In genomic region chr7:118583821-118584220, GRCm38 (mm10) we compare ENCODE assay signal across 9 mouse cellular contexts. TPM values are rescaled to one million over a fixed set of nuclear protein-coding genes. Genes with fewer than 3 reads are reported as not detected.
DNase-seq lines count a peak whose midpoint lies in the region; ATAC-seq and TF ChIP-seq lines count a peak whose summit lies in the region.
"Had no signal": no experiment of that assay in that cellular context is flagged by ENCODE, and none has a peak within 500 bp of the region (broad histone marks: within the 10 kb centered on the region; RNA-seq: fewer than 3 reads in every experiment).

No protein-coding gene starts in this region.

- no peaks in the 10 kb centered on the region for H3K36me3 ChIP-seq in heart, postnatal 0 days (replicated peaks; ENCODE audit: control insufficient read depth, insufficient read depth, low read length)
- no peaks in the 10 kb centered on the region for H3K36me3 ChIP-seq in embryonic facial prominence, embryonic 12.5 days
- no peaks in the 10 kb centered on the region for H3K36me3 ChIP-seq in hindbrain, postnatal 0 days (ENCODE audit: insufficient read depth, low read length)
- H3K36me3 ChIP-seq in midbrain, embryonic 14.5 days (ENCODE audit: control insufficient read depth, insufficient read depth, low read length) = no peaks in the 10 kb centered on the region

- peak overlapping the region; percentile 95 for H3K4me2 ChIP-seq in heart, postnatal 0 days (ENCODE audit: low read depth, low read length)
- H3K4me2 ChIP-seq in embryonic facial prominence, embryonic 12.5 days (replicated peaks) = peak overlapping the region; percentile 87
- peak overlapping the region; percentile 88 for H3K4me2 ChIP-seq in hindbrain, postnatal 0 days (ENCODE audit: low read depth, low read length)
- peak overlapping the region; percentile 83 for H3K4me2 ChIP-seq in midbrain, embryonic 14.5 days (ENCODE audit: low read length)

- no peak for TF ChIP-seq CTCF in heart, postnatal 0 days (IDR thresholded peaks at IDR 0.05; ENCODE audit: low read depth)
- TF ChIP-seq CTCF in hindbrain, postnatal 0 days (IDR thresholded peaks at IDR 0.05; ENCODE audit: low read depth) = no peak

- peaks cover 5% of the 10 kb centered on the region for H3K4me1 ChIP-seq in heart, postnatal 0 days (ENCODE audit: control insufficient read depth, insufficient read depth)
- peaks cover 8% of the 10 kb centered on the region for H3K4me1 ChIP-seq in embryonic facial prominence, embryonic 12.5 days
- H3K4me1 ChIP-seq in hindbrain, postnatal 0 days (ENCODE audit: insufficient read depth, low read length) = peaks cover 8% of the 10 kb centered on the region; the same call in 1 of the 2 replicates
- peaks cover 13% of the 10 kb centered on the region; the same call in 1 of the 2 replicates for H3K4me1 ChIP-seq in midbrain, embryonic 14.5 days (ENCODE audit: control insufficient read depth, insufficient read depth, low read length)

- no peak for ATAC-seq in heart, postnatal 0 days (ENCODE audit: insufficient read depth, low read depth)
- no peak for ATAC-seq in embryonic facial prominence, embryonic 12.5 days (ENCODE audit: insufficient number of reproducible peaks, insufficient read depth, low FRiP score, low TSS enrichment)
- no peak for ATAC-seq in hindbrain, postnatal 0 days
- ATAC-seq in midbrain, embryonic 14.5 days (ENCODE audit: low FRiP score, low TSS enrichment) = no peak

- H3K9ac ChIP-seq in heart, postnatal 0 days (replicated peaks; ENCODE audit: low read depth, low read length) = peak overlapping the region; percentile 64
- H3K9ac ChIP-seq in embryonic facial prominence, embryonic 12.5 days = peak overlapping the region; percentile 77; the same call in 1 of the 2 replicates
- H3K9ac ChIP-seq in hindbrain, postnatal 0 days (replicated peaks; ENCODE audit: low read length) = peak overlapping the region; percentile 80
- peak overlapping the region; percentile 78 for H3K9ac ChIP-seq in midbrain, embryonic 14.5 days (replicated peaks; ENCODE audit: low read length)

- H3K4me3 ChIP-seq in heart, postnatal 0 days (ENCODE audit: low read depth, low read length) = peak overlapping the region; percentile 62
- H3K4me3 ChIP-seq in embryonic facial prominence, embryonic 12.5 days = peak overlapping the region; percentile 66
- peak overlapping the region; percentile 70 for H3K4me3 ChIP-seq in hindbrain, postnatal 0 days (ENCODE audit: low read length)
- H3K4me3 ChIP-seq in midbrain, embryonic 14.5 days (replicated peaks; ENCODE audit: low read depth, low read length) = peak overlapping the region; percentile 65

- no peak overlapping the region for H3K27ac ChIP-seq in heart, postnatal 0 days (ENCODE audit: low read depth)
- no peak overlapping the region for H3K27ac ChIP-seq in embryonic facial prominence, embryonic 12.5 days
- peak overlapping the region; percentile 80; the same call in 1 of the 2 replicates for H3K27ac ChIP-seq in hindbrain, postnatal 0 days
- H3K27ac ChIP-seq in midbrain, embryonic 14.5 days (replicated peaks; ENCODE audit: low read depth, low read length) = no peak overlapping the region

- 22% methylated on average over 7 of the region's 7 CpGs for WGBS in heart, postnatal 0 days
- WGBS in embryonic facial prominence, embryonic 12.5 days = 23% methylated on average over 7 of the region's 7 CpGs
- WGBS in hindbrain, postnatal 0 days = 17% methylated on average over 7 of the region's 7 CpGs
- 20% methylated on average over 7 of the region's 7 CpGs for WGBS in midbrain, embryonic 14.5 days

- H3K27me3 ChIP-seq in heart, postnatal 0 days (ENCODE audit: control insufficient read depth, insufficient read depth, low read length) = 0 out of 2 replicates have a peak, but pooled peaks cover 5% of the 10 kb centered on the region
- H3K27me3 ChIP-seq in embryonic facial prominence, embryonic 12.5 days = no peaks in the 10 kb centered on the region
- no peaks in the 10 kb centered on the region for H3K27me3 ChIP-seq in hindbrain, postnatal 0 days (ENCODE audit: insufficient read depth, low read length)
- no peaks in the 10 kb centered on the region for H3K27me3 ChIP-seq in midbrain, embryonic 14.5 days (ENCODE audit: control insufficient read depth, insufficient read depth, low read length)

- TF ChIP-seq EP300 in heart, postnatal 0 days (IDR thresholded peaks at IDR 0.05; ENCODE audit: low read depth) = no peak

- DNase-seq in heart, postnatal 0 days (ENCODE audit: low spot score) = no peak
- DNase-seq in heart, adult 9 months (ENCODE audit: low spot score in 2 of 2) = no peak
- DNase-seq in hindbrain, postnatal 0 days (ENCODE audit: low spot score) = no peak
- DNase-seq in midbrain, embryonic 14.5 days = no peak
- no peak for DNase-seq in layer of hippocampus, adult 9-10 months (ENCODE audit: low spot score)
- DNase-seq in cerebellum, postnatal 14 days = no peak
- DNase-seq in natural killer cell, adult 2 months (ENCODE audit: low spot score in 2 of 2) = no peak

- H3K9me3 ChIP-seq in heart, postnatal 0 days (replicated peaks; ENCODE audit: control insufficient read depth, low read length) = peaks cover 7% of the 10 kb centered on the region; the same call in 1 of the 2 replicates
- H3K9me3 ChIP-seq in embryonic facial prominence, embryonic 12.5 days = 0 out of 2 replicates have a peak, but pooled peaks cover 6% of the 10 kb centered on the region
- H3K9me3 ChIP-seq in hindbrain, postnatal 0 days (ENCODE audit: low read length) = no peaks in the 10 kb centered on the region
- H3K9me3 ChIP-seq in midbrain, embryonic 14.5 days (ENCODE audit: control insufficient read depth, low read length) = no peaks in the 10 kb centered on the region

RNA-seq across cellular contexts. Expression of gene Tmc7, which starts 0.7 kb away (rescaled TPM):
- 3.6 and 6.0 TPM in 2 replicates for total RNA-seq in heart, postnatal 0 days (2014; rRNA removed; ENCODE audit: low replicate concordance)
- polyA plus RNA-seq in heart, postnatal 0 days (2015; fragmentation: Nextera tagmentation; extraction: Ambion mirVana) = 2.7 and 3.2 TPM in 2 replicates
- 6.2 TPM in 2 replicates for polyA plus RNA-seq in embryonic facial prominence, embryonic 12.5 days (2016; fragmentation: Nextera tagmentation; extraction: Ambion mirVana)
- total RNA-seq in hindbrain, postnatal 0 days (2014; rRNA removed) = 11.8 and 14.3 TPM in 2 replicates
- polyA plus RNA-seq in hindbrain, postnatal 0 days (2015; fragmentation: Nextera tagmentation; extraction: Ambion mirVana) = 4.9 and 5.3 TPM in 2 replicates
- polyA plus RNA-seq in midbrain, embryonic 14.5 days (2014; fragmentation: Nextera tagmentation; extraction: Ambion mirVana) = 4.3 and 5.9 TPM in 2 replicates

RNA-seq across cellular contexts. Expression of gene Tmc5, which starts 13.3 kb away (rescaled TPM):
- not detected in 2 replicates for total RNA-seq in heart, postnatal 0 days (2014; rRNA removed; ENCODE audit: low replicate concordance)
- polyA plus RNA-seq in heart, postnatal 0 days (2015; fragmentation: Nextera tagmentation; extraction: Ambion mirVana) = 0.14 and 0.34 TPM in 2 replicates
- polyA plus RNA-seq in embryonic facial prominence, embryonic 12.5 days (2016; fragmentation: Nextera tagmentation; extraction: Ambion mirVana) = 0.12 and 0.20 TPM in 2 replicates
- total RNA-seq in hindbrain, postnatal 0 days (2014; rRNA removed) = 0.29 and 0.73 TPM in 2 replicates
- polyA plus RNA-seq in hindbrain, postnatal 0 days (2015; fragmentation: Nextera tagmentation; extraction: Ambion mirVana) = 0.24 and 0.25 TPM in 2 replicates
- polyA plus RNA-seq in midbrain, embryonic 14.5 days (2014; fragmentation: Nextera tagmentation; extraction: Ambion mirVana) = 0.15 and 0.28 TPM in 2 replicates
- total RNA-seq: neutrophil, adult 5-6 weeks had no signal

RNA-seq across cellular contexts. Expression of gene Coq7, which starts 50.7 kb away (rescaled TPM):
- 81.4 and 83.7 TPM in 2 replicates for total RNA-seq in heart, postnatal 0 days (2014; rRNA removed; ENCODE audit: low replicate concordance)
- polyA plus RNA-seq in heart, postnatal 0 days (2015; fragmentation: Nextera tagmentation; extraction: Ambion mirVana) = 249 and 267 TPM in 2 replicates
- 87.2 and 90.4 TPM in 2 replicates for polyA plus RNA-seq in embryonic facial prominence, embryonic 12.5 days (2016; fragmentation: Nextera tagmentation; extraction: Ambion mirVana)
- total RNA-seq in hindbrain, postnatal 0 days (2014; rRNA removed) = 32.0 and 35.8 TPM in 2 replicates
- 154 and 157 TPM in 2 replicates for polyA plus RNA-seq in hindbrain, postnatal 0 days (2015; fragmentation: Nextera tagmentation; extraction: Ambion mirVana)
- polyA plus RNA-seq in midbrain, embryonic 14.5 days (2014; fragmentation: Nextera tagmentation; extraction: Ambion mirVana) = 93.7 and 103 TPM in 2 replicates
